Mouse (Mus musculus) cerebellum, postnatal 10 days (tissue): ENCODE data around the gene Ndufaf8.

Experiments
- DNase-seq, 2 experiments: peaks; one replicate each; pipeline ENCODE4 v3.0.0; 2021; ENCODE audit warnings: mixed read lengths in 2 of 2

The Ndufaf8 gene

DNA sequence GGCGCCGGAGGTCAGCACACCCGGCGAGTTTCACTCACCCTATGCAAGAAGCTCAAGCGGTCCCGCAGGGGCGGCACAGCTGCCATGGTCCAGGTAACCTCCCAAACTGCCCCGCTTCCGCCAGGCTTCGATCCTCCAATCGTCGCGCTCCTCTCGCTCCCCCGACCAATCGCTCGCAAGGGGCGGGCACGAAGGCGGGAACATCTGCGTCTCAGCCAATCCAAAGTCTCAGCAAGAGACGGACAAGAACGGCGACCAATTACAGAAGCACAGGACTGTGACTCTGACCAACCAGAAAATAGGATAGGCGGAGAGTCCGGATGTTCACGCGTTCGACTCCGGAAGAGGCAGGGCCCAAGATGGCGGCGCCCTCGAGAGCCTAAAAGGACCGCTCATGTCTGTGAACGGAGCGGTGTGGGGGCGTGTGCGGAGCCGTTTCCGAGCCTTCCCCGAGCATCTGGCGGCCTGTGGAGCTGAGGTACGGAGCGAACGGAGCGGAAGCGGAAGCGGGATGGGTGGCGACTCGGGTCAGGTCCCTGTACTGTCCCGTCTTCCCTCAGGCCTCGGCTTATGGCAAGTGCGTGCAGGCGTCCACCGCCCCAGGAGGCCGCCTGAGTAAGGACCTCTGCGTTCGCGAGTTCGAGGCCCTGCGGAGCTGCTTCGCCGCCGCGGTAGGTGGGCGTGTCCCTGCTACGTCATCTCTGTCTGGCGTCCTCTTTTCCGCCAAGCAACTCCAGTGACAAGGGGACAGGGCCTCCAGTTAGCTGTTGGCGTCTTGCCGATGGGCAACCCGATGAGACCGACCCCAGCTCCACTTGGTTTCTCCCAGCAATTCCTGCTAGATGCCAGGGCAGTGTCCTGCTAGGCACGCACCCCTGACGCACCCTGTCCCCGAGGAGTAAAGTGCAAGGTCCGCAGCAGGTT, at the start of gene Ndufaf8, which contains the start of gene Tepsin:
Ndufaf8 (plus strand) TSS at position 341 of the 924 bp plus-strand sequence.
Tepsin (minus strand) TSS at position 144 of the 924 bp plus-strand sequence.
- DNase-seq = peak; percentile 97

DNA sequence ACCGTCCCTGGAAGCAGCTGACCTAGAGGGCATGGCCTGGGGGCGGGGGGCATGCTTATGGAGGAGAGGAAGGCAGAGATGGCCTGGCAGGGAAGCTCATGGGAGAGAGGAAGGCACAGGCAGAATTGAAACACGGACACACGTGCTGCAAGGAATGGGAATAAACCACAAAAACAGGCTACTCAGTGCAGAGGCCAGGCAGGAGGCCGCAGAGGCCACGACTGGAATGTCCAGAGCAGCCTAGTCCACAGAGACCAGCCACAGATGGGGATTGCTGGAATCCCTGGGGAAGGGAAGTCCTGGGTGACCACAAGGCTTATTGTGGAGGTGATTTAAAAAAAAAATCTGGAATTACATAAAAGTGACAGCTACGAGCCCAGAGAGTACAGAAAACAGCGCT, 49.7 kb upstream of the Ndufaf8 start:
- DNase-seq = no peak

DNA sequence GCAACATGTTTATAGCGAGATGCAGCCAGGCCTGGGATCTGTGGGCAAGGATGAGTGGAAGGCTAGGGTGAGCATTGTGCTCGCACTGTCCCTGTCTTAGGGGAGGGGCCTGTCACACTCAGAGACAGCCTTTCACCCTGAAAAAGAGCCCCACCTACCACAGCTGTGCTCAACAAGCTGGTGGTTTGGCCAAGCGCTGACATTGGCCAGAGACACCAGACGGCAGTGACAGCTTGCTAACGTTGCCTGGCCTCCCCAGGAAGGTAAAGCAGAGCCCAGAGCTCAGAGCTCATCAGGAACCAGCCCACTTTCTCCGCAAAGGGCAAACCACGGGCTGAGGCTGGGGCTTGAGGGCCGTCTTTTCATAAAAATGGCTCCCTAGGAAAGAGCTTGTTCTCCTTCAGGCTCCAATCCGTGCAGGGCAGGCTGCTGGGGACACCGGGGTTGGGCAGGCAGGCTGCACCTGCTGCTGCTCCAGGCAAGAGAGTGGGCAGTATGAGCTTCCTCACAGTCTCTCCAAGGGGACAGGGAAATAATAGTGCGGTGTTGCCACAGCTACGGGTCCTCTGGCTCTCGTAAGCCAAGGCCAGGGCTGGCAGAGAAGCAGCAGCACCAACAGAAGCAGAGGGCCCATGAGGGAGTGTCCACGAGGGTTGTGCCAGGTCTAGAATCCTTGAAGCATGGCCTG, 47.5 kb upstream of the Ndufaf8 start:
- DNase-seq = peak; percentile 86 to 91

DNA sequence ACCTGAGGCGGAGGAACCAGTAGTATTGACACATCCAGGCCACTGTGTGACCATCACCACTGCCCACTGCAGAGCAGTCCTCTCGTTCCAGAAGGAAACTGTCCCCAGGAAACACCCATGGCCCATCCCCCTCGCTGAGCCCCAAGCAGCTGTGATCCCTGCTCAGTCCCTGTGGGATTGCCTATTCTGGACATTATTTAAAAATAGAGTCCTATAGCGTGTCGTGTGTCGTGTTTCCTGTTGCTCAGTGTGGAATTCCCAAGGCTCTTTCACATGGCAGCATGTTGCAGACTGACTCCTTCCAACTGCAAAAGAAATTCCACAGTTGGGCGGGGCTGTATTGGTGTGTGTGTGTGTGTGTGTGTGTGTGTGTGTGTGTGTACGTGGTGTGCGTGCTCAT, 46.5 kb upstream of the Ndufaf8 start:
- DNase-seq = no peak

DNA sequence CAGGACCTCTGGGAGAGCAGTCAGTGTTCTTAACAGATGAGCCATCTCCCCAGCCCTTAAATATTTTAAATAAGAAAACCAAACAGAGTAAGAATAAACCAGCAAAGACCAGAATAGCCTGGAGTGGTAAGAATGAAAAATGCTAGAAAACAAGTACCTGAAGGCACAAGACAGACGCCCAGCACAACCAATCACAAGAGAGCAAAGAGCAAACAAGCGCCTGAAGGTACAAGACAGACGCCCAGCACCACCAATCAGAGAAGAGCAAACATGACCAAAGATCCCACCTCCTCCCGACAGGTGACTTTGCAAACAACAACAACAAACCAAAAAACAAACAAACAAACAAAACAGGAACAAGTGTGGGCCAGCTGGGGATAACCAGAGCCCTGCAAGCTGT, 44.9 kb upstream of the Ndufaf8 start:
- DNase-seq = no peak

DNA sequence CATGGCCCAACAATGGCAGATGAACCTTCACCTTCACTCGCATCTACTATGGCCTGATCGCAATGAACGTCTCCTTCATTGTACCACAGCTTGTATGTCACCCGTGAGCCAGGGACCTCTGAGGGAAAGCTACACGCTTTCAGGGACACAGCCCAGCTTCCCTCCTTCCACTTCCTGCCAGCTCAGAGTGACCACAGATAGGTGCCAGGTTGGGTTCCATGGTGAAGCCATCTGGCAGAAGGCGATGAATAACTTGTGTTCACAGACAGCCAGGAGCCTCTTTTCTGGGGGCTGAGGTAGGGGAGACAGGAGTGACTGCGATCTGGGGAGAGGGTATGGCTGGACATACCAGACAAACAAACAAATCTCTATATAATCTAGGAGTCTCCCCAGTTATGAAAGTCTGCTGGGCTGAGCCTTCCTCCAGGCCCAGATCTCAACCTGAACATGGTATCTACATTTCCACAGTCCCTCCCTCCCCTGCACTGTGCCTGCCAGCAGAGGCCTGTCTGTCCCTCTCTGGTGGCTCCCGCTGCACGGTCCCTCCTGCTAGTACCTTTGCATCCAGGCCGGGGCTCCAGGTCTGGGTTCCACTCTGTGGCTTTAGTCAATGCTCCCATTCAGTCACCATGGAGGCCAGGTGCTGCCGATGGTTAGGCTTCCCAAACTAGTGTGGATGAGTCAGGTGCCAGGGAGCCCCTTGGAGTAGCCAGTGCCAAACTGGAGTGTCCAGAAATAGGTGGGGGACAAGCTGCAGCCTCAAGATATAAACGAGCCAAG, 42.6 kb upstream of the Ndufaf8 start:
- peak; percentile 70 to 73 for DNase-seq

DNA sequence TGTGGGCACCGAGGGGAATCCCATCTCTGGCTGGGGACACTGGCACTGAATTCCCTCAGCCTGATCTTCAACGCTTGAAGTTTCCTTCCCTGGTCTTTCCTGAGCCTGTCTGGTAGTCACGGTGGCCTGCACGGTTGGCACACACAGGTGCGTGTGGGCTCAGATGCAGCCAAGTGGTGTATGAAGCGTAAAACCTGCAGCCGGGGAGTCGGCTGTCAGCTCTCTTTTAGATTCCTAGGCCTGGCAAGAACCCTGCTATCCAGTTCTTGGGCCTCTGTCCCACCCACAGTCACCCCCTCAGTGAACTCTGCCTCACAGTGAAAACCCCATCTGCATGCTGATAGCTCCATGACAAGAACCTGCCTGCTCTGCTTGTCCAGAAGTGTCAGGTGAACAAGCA, 38.1 kb upstream of the Ndufaf8 start:
- DNase-seq = peak; percentile 69 to 72

DNA sequence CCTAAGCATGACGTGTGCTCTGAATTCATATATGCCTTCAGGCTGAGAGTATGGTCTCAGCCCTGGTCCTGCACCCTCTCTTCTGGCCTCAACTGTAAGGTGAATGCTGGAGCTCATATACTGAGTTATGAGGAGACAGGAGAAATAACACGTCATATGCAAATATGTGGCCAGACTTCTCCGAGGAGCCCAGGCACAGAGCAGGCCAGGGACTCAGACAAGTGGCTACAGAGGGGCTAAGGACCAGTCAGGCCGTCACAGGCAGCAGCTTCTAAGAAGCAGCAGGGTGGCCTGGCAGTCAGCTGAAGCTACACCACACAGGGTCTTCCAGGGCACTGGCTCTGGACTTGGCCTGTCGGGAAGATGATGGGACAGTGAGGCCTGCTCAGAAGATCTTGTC, 35.4 kb upstream of the Ndufaf8 start:
- peak in 1 of 2 experiments; percentile 5 for DNase-seq

DNA sequence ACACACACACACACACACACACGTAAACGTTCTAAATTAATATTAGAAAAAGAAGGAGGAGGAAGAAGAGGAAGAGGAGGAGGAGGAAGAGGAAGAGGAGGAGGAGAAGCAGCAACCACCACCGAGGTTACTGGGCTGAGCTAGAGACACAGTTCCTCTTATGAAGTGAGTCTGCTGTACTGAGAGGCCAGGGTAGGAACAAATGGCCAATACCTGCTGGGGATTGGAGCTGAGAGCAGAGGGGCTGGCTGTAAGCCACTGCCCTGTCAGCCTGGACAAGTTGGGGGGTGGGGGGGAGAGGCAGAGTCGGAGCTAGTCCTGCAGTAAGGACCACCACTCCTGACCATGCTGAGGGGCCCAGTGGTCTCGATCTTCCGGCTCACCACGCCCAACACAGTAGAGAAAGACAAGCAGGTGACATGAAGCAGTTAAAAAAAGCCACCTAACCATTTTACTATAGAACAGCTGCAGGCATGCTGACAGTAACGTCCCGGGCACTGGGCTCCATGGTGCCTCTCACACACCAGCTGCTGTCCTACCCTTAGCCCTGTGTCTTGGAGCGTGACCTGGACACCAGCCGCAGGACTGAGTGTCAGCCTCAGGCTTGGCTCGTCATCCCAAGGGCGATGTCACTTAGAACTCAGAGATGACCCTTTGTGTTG, 34.6 kb upstream of the Ndufaf8 start:
- peak; percentile 45 to 62 for DNase-seq

DNA sequence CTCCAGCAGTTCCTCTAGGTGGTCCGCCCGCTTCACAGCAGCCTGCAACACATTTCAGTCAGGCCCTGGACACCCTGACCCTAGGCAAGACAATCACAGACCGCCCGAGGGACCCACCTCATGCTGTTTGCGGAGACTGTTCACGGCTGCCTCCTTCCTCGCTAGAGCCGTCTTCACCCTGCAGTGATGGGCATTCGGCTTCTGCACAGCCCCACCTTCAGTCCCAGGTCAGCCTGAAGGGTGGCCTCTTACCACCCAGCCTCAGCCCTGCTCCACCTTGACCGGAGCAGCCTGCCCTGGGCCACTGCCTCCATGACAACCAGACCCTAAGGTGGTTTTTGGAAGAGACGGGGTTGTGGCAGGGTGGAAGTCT, 34.1 kb upstream of the Ndufaf8 start:
- DNase-seq = peak in 1 of 2 experiments; percentile 39

DNA sequence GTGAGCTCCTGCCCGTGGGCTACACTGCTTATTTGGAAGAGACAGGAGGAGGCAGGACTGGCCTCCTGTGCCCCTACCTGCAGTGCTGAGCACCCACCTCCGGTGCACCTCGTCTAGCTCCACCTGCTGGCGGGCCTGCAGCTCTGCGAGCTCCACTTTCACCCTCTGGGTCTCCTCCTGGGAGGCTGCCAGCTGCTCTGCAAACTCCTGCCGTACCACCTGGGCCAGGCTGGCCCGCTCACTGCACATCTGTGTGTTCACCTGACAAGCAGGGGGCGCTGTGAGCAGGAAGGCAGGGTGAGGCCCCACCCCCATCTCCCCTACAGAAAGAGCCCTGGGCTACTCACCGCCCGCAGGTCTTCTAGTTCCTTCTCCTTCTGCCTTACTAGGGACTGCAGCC, 33.4 kb upstream of the Ndufaf8 start:
- DNase-seq = peak; percentile 87 to 89

DNA sequence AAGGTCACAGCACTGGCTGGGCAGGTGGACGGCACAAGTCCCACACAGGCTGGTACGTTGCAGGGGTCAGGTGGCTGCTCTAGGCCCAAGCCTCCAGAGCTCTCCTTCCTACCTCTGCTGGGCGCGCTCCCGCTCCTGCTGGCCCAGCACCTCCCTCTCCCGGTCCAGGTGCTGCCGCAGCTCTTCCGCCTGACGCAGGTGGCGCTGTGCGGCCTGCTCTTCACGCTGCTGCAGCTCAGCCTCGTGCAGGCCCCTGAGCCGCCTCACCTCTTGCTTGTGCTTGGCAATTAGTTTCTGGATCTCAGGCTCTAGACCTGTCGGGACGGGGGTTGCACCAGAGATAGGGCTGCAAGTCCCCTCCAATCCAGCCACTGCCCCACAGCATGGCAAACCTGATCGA, 30.9 kb upstream of the Ndufaf8 start:
- no peak for DNase-seq

DNA sequence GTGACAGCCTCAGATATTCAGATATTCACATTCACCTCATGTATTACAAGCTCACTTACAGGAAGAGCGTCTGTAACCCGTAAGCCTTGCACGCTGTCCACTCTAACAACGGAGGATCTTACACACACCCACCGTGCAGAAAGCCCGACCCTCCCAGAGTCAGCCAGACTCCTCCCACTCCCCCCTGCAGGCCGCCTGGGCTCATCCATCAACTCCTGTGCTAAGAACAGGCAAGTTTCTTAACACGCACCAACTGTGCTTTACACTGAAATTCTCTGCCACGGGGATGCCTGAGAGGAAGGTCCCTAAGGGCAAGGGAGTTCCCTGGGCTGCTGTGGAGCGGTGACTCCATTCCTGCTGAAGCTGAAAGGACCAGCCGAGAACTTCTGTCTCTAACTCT, 29.5 kb upstream of the Ndufaf8 start:
- DNase-seq = no peak

DNA sequence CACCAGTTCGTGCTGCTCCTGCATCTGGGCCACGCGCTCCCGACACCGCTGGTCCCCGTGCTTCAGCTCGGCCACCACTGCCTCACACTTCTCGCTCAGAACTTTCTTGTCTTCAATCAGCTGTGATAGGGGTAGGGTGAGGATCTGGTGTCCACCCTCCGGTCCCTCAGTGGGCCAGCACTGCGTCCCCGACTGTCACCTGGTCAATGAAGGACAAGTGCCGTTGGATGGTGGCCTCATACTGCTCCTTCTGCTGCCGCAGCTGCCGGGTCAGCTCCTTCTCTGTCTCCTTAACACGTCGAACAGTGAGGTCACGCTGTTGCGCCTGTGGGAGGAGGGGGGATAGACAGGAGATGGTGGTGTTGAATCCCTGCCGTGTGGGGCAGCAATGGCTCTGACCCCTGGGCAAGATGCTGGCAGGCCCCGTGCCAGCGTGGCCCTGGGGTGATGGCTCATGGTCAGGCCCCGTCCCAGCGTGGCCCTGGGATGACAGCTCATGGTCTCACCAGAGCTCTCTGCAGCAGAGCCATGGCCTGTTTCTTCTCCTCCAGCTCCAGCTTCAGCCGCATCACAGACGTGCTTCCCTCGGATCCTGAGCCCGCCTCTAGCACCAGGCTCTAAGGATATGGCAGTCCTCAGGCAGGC, 28.3 kb upstream of the Ndufaf8 start:
- no peak for DNase-seq

DNA sequence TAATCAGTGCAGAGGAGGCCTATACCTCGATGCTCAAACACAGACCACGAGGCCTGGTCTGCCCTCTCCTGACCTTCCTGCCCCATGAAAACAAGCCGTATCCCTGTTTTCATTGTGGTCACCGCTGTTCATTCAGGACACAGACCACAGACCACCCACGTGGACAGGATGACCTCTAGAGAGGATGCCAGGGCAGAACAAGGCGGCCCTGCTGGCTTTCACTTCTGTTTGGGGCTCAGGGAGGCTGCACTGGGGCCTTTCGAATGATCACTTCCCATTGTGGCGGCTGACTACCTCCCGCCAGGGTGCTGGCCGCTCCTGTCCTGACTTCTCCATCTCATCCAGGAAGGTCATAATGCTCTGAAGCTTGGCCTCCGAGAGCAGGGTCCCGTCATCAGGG, 27.7 kb upstream of the Ndufaf8 start:
- no peak for DNase-seq

DNA sequence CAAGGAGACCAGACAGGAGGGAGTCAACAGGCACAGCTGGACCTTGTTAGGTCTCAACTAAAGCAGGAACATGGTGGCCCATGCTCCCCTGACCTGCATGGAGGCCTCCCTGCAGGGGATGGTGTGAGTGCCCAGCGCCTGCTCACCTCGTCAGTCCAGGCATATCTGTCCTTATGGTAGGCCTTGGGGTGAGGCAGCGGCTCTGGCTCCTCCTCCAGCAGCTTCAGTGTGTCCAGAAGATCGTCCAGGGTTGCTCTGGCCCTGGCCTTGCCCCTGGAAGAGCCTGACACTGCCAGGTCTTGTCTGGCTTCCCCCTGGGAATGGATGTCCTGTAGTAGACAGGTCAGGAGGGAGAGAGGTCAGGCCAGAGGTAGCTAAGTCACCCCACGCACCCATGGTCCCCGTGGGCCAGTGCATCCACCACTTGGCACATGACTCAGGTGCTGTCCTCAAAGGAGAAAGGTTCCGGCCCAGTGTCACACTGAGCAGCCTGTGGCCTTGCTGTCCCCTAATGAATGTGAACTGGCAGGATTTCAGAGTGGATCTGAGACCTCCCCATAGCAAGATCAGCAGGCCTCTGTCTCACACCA, 26.9 kb upstream of the Ndufaf8 start:
- DNase-seq = no peak

DNA sequence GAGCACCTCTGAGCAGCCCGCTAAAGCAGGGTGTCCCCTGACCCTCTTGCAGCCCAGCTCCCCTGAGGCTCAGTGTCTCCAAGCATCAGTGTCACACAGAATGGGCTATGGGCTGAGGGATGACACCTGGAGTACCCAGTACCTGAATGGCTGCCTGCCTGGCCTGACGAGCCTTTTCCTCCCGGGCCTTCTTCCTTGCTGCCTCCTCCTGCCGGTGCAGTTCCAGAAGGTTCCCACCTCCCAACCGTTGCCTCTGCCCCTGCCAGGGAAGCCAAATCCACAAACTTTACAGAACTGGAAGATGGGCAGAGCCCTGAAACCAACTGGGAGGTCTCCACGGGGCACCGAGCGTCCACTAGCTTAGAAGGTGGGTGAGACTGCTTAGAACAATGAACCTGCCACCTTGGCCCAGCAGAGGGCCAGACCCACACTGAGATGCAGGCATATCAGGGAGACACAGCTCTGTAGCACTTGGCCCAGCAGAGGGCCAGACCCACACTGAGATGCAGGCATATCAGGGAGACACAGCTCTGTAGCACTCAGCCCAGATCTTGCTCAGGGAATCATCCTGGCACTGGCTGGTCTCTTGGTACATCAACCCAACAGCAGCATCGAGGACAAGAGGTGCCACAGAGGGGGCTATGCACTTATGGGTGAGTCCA, 25.6 kb upstream of the Ndufaf8 start:
- DNase-seq = no peak

DNA sequence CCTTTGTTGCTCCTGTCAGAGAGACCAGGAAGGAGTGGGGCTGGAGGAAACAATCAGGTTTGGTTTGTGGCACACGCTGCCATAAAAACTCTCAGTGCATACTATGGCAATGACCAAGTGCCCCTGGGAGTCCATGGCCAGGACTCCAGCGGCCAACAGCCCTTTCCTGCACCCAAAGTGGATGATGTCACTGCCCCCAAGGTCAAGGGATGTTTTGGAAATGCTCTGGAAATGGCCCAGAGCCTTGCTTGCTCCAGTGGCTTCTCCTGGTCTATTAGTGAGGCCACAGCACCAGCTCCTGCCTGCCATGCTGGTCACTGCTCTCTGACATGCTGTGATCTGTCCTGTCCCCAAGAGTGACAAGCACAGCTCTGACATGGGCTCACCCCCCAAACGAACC, 22.5 kb upstream of the Ndufaf8 start:
- no peak for DNase-seq

DNA sequence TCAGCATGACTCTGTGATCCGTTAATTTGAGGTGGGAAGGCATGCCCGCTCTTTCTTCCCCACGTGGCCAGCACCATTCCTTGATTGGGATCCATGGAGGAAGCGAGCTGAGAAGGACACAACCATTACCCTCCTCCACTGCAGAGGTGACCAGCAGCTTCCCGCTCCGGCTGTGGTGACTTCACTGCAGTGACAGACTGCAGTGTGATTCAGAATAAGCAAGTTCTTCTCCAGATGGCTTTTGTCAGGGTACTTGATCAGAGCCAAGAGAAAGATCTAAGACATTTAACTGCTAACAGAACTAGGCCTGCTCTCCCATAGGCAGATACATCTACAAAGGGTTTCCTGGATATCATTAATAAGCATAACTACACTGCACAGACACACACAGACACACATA, 18.4 kb upstream of the Ndufaf8 start:
- no peak for DNase-seq

DNA sequence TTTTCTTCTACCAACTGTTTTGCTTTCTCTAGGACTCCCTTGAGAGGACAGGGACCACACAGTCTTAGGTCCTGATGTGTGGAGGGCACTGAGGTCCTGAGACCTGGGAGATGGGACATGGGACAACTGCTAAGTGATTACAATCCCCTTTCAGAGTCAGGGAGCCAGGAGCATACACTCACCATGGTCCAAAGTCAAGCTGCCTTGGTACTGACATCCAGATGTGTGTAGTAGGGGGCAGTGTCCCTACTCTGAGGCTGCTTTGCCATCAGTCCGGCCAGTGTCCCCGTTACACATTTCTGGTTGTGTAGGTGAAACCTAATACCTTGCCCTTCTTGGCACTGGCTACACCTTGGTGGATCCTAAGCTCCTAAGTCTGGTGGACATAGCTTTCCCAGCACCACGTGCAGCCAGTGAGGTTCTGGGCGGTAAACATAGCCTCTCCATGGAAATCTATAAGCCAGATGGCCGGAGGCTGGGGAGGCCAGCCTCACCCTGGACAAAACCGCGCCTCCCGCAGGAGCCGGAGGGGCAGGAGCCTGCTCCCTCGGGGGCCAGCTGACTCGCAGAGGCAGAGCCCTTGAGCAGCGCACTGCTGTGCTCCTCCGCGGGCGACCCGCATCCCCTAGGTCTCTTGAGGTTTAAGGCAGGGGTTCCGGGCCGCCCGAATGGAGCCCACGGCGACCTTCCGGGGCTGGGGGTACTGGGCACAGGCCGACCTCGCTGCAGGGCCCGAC, 12.7 kb upstream of the Ndufaf8 start:
- peak; percentile 68 to 69 for DNase-seq
